Mouse (Mus musculus) thymus, adult 2 months (tissue): ENCODE results near the gene Timeless. TPM values are rescaled to one million over a fixed set of nuclear protein-coding genes. Genes with fewer than 3 reads are reported as not detected.
A peak's percentile ranks its signal among the peaks of the same experiment; 100 is the strongest.
"Not testable (repeated sequence)": the region's sequence is repeated elsewhere in the genome, so short reads cannot be mapped to it uniquely, and the experiment has no call there.

ENCODE experiments used
- DNase-seq: peaks from one replicate; pipeline ENCODE4 v3.0.0; 2021
- H3K27ac ChIP-seq: fragments of 200-500 bp; 2 replicates; pipeline ENCODE4 v1.5.1; 2012; ENCODE audit warnings: low read length, control low read depth; ENCODE audit not compliant: control insufficient read depth, insufficient read depth
- H3K27me3 ChIP-seq: fragments of 200-500 bp; 2 replicates; pipeline ENCODE4 v1.6.1; 2012; ENCODE audit warnings: mild to moderate bottlenecking, low read length, moderate library complexity, mixed read lengths; ENCODE audit not compliant: control insufficient read depth, insufficient read depth
- H3K36me3 ChIP-seq: fragments of 200-500 bp; 2 replicates; pipeline ENCODE4 v1.6.1; 2012; ENCODE audit warnings: mild to moderate bottlenecking, low read length, moderate library complexity; ENCODE audit not compliant: control insufficient read depth, insufficient read depth
- H3K4me1 ChIP-seq: fragments of 200-500 bp; replicated peaks from 2 replicates; pipeline ENCODE4 v1.6.1; 2012; ENCODE audit warnings: low read length; ENCODE audit not compliant: control insufficient read depth, insufficient read depth
- H3K4me3 ChIP-seq: fragments of 200-500 bp; 2 replicates; pipeline ENCODE4 v1.5.1; 2012; ENCODE audit warnings: mild to moderate bottlenecking, low read length, control low read depth, moderate library complexity; ENCODE audit not compliant: control insufficient read depth, insufficient read depth
- CTCF ChIP-seq: fragments of 200-500 bp; IDR thresholded peaks from 2 replicates; pipeline ENCODE4 v1.5.1; 2012; ENCODE audit warnings: mild to moderate bottlenecking, control low read depth, low read length, moderate library complexity, borderline replicate concordance; ENCODE audit not compliant: control insufficient read depth, poor library complexity, insufficient read depth; ENCODE audit errors: extremely low read depth
- POLR2A ChIP-seq: fragments of 200-500 bp; IDR thresholded peaks from 2 replicates; pipeline ENCODE4 v1.6.1; 2012; ENCODE audit warnings: mild to moderate bottlenecking, low read length, control low read depth, moderate library complexity; ENCODE audit not compliant: control insufficient read depth, poor library complexity, insufficient read depth; ENCODE audit errors: extremely low read depth
- WGBS: fragments of 180-500 bp; shearing (Covaris S2); methylation state at CpG from one replicate; pipeline ENCODE4 v1.1.7; 2018; 5-methylcytosine and 5-hydroxymethylcytosine counted together
- polyA plus RNA-seq: library from polyadenylated mRNA; depleted of rRNA; stranded (reverse); fragments of >200 nt; gene quantifications from 2 replicates; pipeline ENCODE4 v1.2.3, GENCODE M21; 2012

Timeless gene
- polyA plus RNA-seq, 1 experiment = 21.3 TPM

GRCm38 (mm10) chr10:128281682-128282081 lies 49.8 kb downstream of the Timeless start:
- no peak for DNase-seq
- H3K36me3 ChIP-seq = peaks cover 76% of the 10 kb centered on the region
- H3K27ac ChIP-seq = no peak overlapping the region
- H3K27me3 ChIP-seq = no peaks in the 10 kb centered on the region
- TF ChIP-seq CTCF (no peak), POLR2A (no peak)
- no peak overlapping the region for H3K4me3 ChIP-seq
- no peaks in the 10 kb centered on the region for H3K4me1 ChIP-seq
- WGBS = 95% methylated on average over 14 of the region's 14 CpGs

GRCm38 (mm10) chr10:128282886-128283450 lies 51.1 kb downstream of the Timeless start:
- H3K27me3 ChIP-seq = no peaks in the 10 kb centered on the region
- 94% methylated on average over 20 of the region's 20 CpGs for WGBS
- no peak for TF ChIP-seq CTCF
- H3K4me1 ChIP-seq = no peaks in the 10 kb centered on the region
- no peak for DNase-seq
- H3K27ac ChIP-seq = no peak overlapping the region
- peaks cover 70% of the 10 kb centered on the region for H3K36me3 ChIP-seq
- no peak overlapping the region for H3K4me3 ChIP-seq

DNA sequence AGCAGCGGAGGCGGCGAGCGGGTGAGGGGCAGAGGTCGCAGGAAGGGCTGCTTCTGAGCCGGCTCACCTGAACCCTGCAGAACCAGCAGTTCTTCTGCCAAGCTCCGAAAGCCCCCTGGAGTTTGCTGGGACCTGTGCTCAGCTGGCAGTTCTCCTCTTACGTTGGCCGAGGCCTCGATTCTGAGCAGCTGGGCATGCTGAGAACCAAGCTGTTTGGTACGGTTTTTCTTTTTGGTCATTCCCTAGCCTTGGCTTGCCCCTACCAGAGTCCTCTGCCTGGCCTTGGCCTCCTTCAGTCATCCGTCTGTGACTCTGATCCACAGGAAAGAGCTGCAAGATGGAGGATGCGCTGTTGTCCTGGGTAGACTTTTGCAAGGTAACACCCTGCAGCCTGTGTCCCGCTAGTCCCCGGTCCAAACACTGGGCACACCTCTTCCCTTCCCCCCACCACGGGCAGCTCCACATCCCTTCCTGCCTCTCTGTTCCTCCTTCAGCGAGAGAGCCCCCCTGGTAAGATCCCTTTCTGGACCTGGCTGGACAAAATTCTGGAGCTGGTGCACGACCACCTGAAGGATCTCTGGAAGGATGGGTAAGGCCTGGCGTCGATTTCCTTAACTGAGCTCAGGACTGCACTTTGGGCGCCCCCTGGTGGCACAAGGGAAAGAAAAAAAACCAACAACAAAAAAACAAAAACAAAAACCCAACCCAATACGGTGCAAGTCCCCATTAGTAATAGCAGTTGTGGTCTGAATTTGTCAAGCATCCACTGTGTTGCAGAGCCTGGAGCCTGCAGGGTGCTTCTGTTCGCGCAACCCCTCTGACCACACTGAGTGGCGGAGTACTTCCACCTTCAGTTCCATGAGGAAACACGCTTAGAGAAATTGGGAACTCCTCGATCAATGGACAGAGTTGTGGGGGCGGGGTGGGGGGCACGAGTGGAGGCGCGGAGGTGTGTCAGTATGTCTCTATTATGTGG lies 52.0 kb downstream of the Timeless start:
- TF ChIP-seq CTCF (peak; percentile 71; the same call in 1 of the 2 replicates), POLR2A (no peak)

GRCm38 (mm10) chr10:128290594-128290993 lies 58.7 kb downstream of the Timeless start:
- peaks cover 34% of the 10 kb centered on the region for H3K36me3 ChIP-seq
- not testable (repeated sequence) for H3K27me3 ChIP-seq, H3K4me1 ChIP-seq, DNase-seq, H3K4me3 ChIP-seq, H3K27ac ChIP-seq
- WGBS = 67% methylated on average over 1 of the region's 1 CpGs

More for the DNA sequence above, 52.0 kb downstream of the Timeless start:
- Histone ChIP-seq H3K36me3 (peaks cover 64% of the 10 kb centered on the region), H3K27ac (no peak overlapping the region), H3K4me1 (no peaks in the 10 kb centered on the region), H3K27me3 (no peaks in the 10 kb centered on the region), H3K4me3 (no peak overlapping the region)
- peak; percentile 61 for DNase-seq
- 83% methylated on average over 31 of the region's 31 CpGs for WGBS

DNA sequence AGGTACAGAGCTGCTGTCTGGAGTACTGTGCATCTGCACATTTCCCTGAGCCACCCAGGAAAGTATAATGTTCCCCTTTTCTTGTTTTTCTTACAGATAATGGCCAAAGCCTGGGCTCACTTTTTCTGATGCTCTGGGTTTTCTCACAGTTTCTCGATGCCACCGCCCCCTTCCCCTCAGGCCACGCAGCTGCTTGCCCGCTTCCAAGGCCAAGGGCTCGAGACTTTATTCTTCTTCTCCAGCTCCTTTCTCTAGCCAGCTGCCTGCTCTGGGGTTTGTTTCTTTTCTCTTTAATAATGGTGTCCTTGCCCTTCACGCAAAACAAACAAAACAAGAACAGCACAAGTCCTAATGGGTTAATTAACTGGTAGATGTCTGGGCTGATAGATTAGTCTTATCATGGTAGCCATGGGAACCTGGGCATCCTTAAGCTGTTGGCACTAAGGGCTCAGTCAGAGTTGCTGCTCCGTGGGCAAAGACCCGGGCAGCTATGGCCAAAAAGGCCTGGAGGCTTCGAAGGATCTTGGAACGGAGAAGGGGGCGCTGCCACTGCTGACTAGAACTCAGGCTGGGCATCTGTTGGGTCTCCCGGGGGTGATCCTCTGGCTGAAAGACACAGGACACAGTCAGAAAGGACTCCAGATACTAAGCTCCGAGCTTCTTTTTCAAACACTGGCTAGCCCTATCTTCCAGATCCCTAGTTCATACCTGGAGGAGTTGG lies 64.7 kb downstream of the Timeless start:
- Histone ChIP-seq H3K36me3 (peaks cover 12% of the 10 kb centered on the region), H3K27me3 (no peaks in the 10 kb centered on the region), H3K4me3 (no peak overlapping the region), H3K27ac (no peak overlapping the region), H3K4me1 (no peaks in the 10 kb centered on the region)
- TF ChIP-seq CTCF (no peak), POLR2A (no peak)
- no peak for DNase-seq
- WGBS = 91% methylated on average over 13 of the region's 13 CpGs

GRCm38 (mm10) chr10:128297221-128297620 lies 65.4 kb downstream of the Timeless start:
- WGBS = 95% methylated on average over 4 of the region's 4 CpGs
- H3K36me3 ChIP-seq = peaks cover 5% of the 10 kb centered on the region
- no peaks in the 10 kb centered on the region for H3K4me1 ChIP-seq
- H3K4me3 ChIP-seq = no peak overlapping the region
- TF ChIP-seq POLR2A (no peak), CTCF (no peak)
- no peaks in the 10 kb centered on the region for H3K27me3 ChIP-seq
- H3K27ac ChIP-seq = no peak overlapping the region
- DNase-seq = no peak

DNA sequence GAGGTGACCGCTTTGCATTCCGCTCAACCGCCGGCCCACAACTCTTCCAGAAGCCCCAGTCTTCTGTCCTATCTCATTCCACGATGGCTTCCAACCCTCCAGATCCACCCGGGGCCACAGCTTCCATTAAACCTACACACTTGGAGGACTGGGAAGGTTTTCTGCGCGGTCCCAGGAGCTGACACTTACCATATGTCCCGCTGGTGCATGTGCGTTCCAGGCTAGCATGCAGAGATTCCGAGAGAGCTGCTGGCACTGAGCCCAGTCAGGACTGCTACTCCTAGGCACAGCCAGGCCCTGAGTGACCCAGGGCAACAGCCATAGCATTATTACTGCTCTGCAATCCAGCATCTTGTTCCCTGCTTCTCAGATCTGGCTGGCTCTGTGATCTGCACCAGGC lies 65.8 kb downstream of the Timeless start:
- Histone ChIP-seq H3K27ac (no peak overlapping the region), H3K4me3 (no peak overlapping the region)
- DNase-seq = no peak

More for the DNA sequence above, 65.8 kb downstream of the Timeless start:
- no peaks in the 10 kb centered on the region for H3K4me1 ChIP-seq
- TF ChIP-seq POLR2A = no peak
- TF ChIP-seq CTCF = no peak
- H3K27me3 ChIP-seq = no peaks in the 10 kb centered on the region
- H3K36me3 ChIP-seq = peaks cover under 1% of the 10 kb centered on the region
- 94% methylated on average over 11 of the region's 11 CpGs for WGBS
